ENCODE assay signal across 11 mouse cellular contexts in the genomic region with DNA sequence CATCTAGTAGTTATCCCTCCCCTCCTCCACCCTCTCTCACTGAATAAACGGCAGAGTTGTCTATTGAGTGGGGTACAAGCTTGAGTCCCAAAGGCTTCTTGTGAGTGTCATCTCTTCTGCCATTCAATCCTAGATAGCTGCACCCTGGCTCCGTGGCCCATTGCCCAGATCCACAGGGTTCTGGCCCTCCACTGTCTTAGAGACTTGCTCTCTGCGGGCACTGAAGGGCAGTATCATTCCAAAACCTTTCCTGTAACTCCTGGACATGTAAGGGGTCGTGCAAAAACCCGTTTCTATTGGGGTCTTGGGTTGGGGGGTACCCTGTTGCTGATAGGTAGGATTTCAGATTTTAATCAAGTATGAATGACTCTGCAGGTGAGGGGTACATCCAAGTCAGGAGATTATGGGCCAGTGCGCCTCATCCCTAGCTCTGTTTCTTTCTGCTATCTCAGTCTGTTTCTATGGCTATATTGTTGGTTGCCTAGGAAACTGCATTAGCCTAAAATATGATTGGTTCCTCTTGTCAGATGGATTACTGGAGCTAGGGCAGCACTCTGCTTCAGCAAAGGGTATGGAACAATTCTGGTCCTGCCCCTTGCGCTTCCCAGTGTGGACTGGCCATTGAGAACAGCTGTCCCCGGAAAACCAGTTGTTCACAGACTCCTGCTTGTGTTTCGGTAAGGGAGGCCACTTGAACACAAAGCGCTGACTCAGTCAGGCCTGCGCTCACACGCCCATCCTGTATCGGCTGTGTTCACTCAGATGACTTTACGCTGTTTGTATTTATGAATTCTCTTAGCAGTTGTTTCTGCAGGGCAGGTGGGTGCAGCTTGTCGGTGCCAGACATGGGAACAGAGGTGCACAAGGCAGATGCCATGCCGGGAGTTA.
DNase-seq lines count a peak whose midpoint lies in the region; ATAC-seq and TF ChIP-seq lines count a peak whose summit lies in the region.
"Had no signal": no experiment of that assay in that cellular context is flagged by ENCODE, and none has a peak within 500 bp of the region (broad histone marks: within the 10 kb centered on the region; RNA-seq: fewer than 3 reads in every experiment).

No protein-coding gene starts in this region.

- H3K4me1 ChIP-seq in stomach, embryonic 14.5 days (ENCODE audit: control insufficient read depth, insufficient read depth, low read length), result peaks cover 45% of the 10 kb centered on the region
- peaks cover 6% of the 10 kb centered on the region for H3K4me1 ChIP-seq in stomach, postnatal 0 days (replicated peaks; ENCODE audit: control insufficient read depth, insufficient read depth)
- peaks cover 62% of the 10 kb centered on the region for H3K4me1 ChIP-seq in neural tube, embryonic 15.5 days

- TF ChIP-seq EP300 in stomach, postnatal 0 days (optimal IDR thresholded peaks at IDR 0.05), result no peak

- no peaks in the 10 kb centered on the region for H3K9me3 ChIP-seq in stomach, embryonic 14.5 days (ENCODE audit: control insufficient read depth, low read depth, low read length)
- H3K9me3 ChIP-seq in stomach, postnatal 0 days (ENCODE audit: control insufficient read depth, low read length), result no peaks in the 10 kb centered on the region
- no peaks in the 10 kb centered on the region for H3K9me3 ChIP-seq in neural tube, embryonic 15.5 days (replicated peaks)
- H3K9me3 ChIP-seq: stomach, embryonic 15.5 days had no signal

- WGBS in stomach, embryonic 14.5 days, result 75% methylated on average over 16 of the region's 16 CpGs
- whole genome bisulfite sequencing in stomach, postnatal 0 days, result 68% methylated on average over 16 of the region's 16 CpGs
- WGBS in neural tube, embryonic 15.5 days, result 64% methylated on average over 16 of the region's 16 CpGs

- no peak overlapping the region for H3K9ac ChIP-seq in stomach, embryonic 14.5 days (replicated peaks; ENCODE audit: low read depth, low read length)
- no peak overlapping the region for H3K9ac ChIP-seq in stomach, postnatal 0 days (ENCODE audit: low read length)
- H3K9ac ChIP-seq in neural tube, embryonic 15.5 days (replicated peaks), result 0 out of 2 replicates have a peak overlapping the region, but pooled peaks have one; percentile 12
- H3K9ac ChIP-seq: stomach, embryonic 15.5 days had no signal

- peak; percentile 57 for DNase-seq in cerebellum, adult 9-10 months
- no peak for DNase-seq in stomach, postnatal 0 days (ENCODE audit: low spot score)
- DNase-seq in left cerebral cortex, adult 9 months (ENCODE audit: low spot score in 2 of 2), result peak; percentile 14 to 36
- DNase-seq in embryo, embryonic 9.5 days (ENCODE audit: extremely low spot score), result no peak
- no peak for DNase-seq in kidney, adult 9 months

- no peak overlapping the region for H3K4me2 ChIP-seq in stomach, embryonic 14.5 days (replicated peaks; ENCODE audit: low read depth, low read length)
- no peak overlapping the region for H3K4me2 ChIP-seq in stomach, postnatal 0 days (replicated peaks; ENCODE audit: low read depth)
- H3K4me2 ChIP-seq in neural tube, embryonic 15.5 days, result peak overlapping the region; percentile 44
- H3K4me2 ChIP-seq: stomach, embryonic 15.5 days had no signal

- peaks cover 6% of the 10 kb centered on the region; the same call in 1 of the 2 replicates for H3K36me3 ChIP-seq in stomach, embryonic 14.5 days (ENCODE audit: control insufficient read depth, insufficient read depth, low read length)
- no peaks in the 10 kb centered on the region for H3K36me3 ChIP-seq in stomach, postnatal 0 days (ENCODE audit: control insufficient read depth, insufficient read depth, low read length)
- H3K36me3 ChIP-seq in neural tube, embryonic 15.5 days, result peaks cover 10% of the 10 kb centered on the region; the same call in 1 of the 2 replicates

- no peak overlapping the region for H3K4me3 ChIP-seq in stomach, embryonic 14.5 days (ENCODE audit: low read depth, low read length)
- H3K4me3 ChIP-seq in stomach, postnatal 0 days (ENCODE audit: low read depth, low read length), result no peak overlapping the region
- no peak overlapping the region for H3K4me3 ChIP-seq in neural tube, embryonic 15.5 days (replicated peaks)
- H3K4me3 ChIP-seq: stomach, embryonic 15.5 days had no signal

- TF ChIP-seq CTCF in stomach, postnatal 0 days (IDR thresholded peaks at IDR 0.05; ENCODE audit: low read depth), result no peak

- no peaks in the 10 kb centered on the region for H3K27me3 ChIP-seq in stomach, embryonic 14.5 days (ENCODE audit: control insufficient read depth, insufficient read depth, low read length)
- H3K27me3 ChIP-seq in stomach, postnatal 0 days (ENCODE audit: control insufficient read depth, insufficient read depth, low read length), result no peaks in the 10 kb centered on the region
- H3K27me3 ChIP-seq in neural tube, embryonic 15.5 days (replicated peaks), result no peaks in the 10 kb centered on the region
- H3K27me3 ChIP-seq: Patski; stomach, embryonic 15.5 days had no signal

- 0 out of 2 replicates have a peak overlapping the region, but pooled peaks have one; percentile 1 for H3K27ac ChIP-seq in stomach, embryonic 14.5 days (ENCODE audit: low read length)
- H3K27ac ChIP-seq in stomach, postnatal 0 days (replicated peaks), result no peak overlapping the region
- no peak overlapping the region for H3K27ac ChIP-seq in neural tube, embryonic 15.5 days (replicated peaks)
- H3K27ac ChIP-seq: stomach, embryonic 15.5 days had no signal

- ATAC-seq in cerebellum, adult (ENCODE audit: insufficient number of reproducible peaks, low FRiP score, low TSS enrichment), result no peak
- no peak for ATAC-seq in stomach, embryonic 14.5 days (ENCODE audit: insufficient number of reproducible peaks, insufficient read depth, low FRiP score, low read depth)
- ATAC-seq in stomach, postnatal 0 days (ENCODE audit: low FRiP score, low TSS enrichment), result no peak
- no peak for ATAC-seq in neural tube, embryonic 15.5 days (ENCODE audit: low FRiP score)
- ATAC-seq: lung, postnatal 0 days had no signal

Comparison
In these comparisons a context has a peak if more than half of its experiments do, and no peak if none do; other contexts are left out.
1. DNase-seq: peak in cerebellum, adult 9-10 months (single experiment) and left cerebral cortex, adult 9 months (2 of 2); none in stomach, postnatal 0 days (single experiment), embryo, embryonic 9.5 days (single experiment) and kidney, adult 9 months (single experiment).